Mouse (Mus musculus): ENCODE data around the gene Snx13. TPM values are rescaled to one million over a fixed set of nuclear protein-coding genes. Genes with fewer than 3 reads are reported as not detected.

Snx13 gene
- polyA plus RNA-seq, 1 experiment: 5.3 TPM

DNA sequence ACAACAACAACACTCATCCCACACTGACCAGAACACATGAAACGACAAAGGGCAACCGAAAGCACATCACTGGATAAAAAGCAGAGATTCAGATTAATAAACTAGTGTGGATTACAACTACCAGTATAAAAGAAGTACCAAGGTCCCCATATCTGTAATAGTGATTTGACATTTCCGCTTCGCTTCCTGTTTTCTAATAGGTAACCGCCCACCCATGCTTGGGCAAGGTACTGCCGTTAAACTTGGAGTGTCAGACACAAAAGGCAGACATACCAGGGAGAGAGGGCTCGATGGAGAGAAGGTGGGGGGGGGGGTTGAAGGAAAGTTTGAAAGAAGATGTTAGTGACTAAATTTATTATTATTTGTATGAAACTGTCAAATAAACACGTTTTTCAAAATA is 5.0 kb upstream of the Snx13 start:
- no peak for DNase-seq (ENCODE audit: low read depth, low spot score)
- 85% methylated on average over 8 of the region's 8 CpGs for WGBS

DNA sequence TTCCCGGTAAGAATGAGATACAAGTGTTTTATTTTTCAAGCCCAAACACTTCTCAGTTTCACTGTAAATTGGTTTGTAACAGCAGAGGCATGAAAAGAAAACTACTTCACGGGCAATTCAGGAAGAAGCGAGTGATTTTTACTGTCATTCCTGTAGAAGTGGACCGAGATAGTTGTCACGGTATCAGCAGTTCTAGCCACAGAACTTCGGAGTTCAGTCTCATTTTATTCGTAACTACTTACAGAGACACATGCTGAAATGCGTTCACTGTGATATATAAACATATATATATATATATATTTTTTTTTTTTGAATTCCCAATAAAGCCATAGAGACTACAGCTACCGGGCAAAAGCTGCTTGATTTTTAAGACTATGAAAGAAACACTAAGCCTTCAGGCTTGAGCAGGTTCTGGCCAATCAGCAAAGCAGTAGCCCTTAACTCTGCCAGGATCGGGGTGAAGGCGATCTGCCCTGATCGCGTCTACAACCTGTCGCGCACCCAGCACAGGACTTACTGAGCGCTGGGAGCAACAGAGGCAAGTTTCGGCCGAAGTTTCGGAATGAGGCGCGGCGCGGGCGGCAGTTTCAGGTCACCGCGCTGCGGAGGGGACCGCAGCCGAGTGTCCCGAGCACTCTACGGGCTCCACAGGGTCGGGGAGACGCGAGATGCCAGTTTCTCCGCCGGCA is 532 bp upstream of the Snx13 start:
- DNase-seq (ENCODE audit: low read depth, low spot score): no peak
- under 1% methylated on average over 36 of the region's 36 CpGs for WGBS

DNA sequence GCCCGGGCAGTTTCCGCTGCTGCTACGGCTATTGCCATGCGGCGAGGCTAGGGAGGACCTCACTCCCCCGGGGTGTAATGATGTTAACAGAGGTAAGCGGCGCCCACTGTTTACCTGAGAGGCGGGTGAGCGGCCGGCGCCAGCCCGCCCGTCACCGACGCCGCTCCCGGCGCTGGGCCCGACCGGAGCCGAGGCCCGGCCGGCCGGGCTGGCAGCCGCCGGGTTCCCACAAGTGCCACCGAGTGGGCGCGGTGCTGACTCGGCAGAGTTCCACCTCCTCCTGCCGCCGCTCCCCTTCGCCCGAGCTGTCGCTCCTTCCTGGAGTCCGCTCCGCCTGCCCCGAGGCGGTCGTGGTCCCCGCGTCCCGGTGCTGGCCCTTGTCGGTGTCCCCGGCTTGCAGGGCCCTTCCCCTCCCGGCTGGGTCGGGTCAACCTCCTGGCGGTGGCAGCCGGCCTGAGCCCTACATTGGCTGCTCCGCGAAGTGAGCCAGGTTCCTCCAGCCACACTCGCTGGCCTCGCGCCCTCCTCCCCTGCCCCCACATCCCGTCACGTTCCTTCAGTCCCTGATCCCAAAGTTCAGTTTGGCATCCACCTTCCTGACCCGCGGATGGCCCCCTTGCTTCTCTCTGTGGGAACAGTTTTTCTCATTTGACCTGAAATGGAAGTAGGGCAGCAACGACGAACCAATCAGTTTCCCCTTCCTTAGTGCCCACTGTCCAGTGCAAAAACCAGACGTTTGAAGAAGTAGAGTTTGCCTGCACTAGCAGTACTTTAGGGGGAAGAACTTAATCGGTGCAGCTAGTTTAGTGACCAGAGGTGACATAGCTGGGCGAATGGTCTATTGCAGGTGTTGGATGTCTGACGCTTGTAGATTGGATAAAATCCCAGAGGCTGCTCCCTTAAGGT is 587 bp downstream of the Snx13 start:
- no peak for DNase-seq (ENCODE audit: low read depth, low spot score)
- WGBS: under 1% methylated on average over 60 of the region's 65 CpGs

DNA sequence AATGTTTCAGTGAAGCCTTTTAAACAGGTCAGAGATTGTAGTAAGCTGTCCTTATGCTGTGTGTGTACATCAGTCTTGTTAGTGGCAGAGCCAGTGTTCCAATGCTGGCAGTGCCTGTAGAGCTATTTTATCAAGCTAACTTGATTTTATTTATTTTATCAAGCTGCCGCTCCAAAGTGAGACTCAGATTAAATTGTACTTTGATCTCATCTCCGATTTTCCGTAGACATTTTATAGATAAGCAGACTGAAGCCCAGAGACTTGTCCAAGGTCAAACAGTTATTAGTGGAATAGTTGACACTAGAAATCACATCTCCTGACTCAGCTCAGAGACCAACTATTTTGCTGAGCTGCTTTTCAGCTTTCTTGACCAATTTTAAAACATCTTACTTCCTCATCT is 1.9 kb downstream of the Snx13 start:
- WGBS: 24% methylated on average over 3 of the region's 3 CpGs
- no peak for DNase-seq (ENCODE audit: low read depth, low spot score)

DNA sequence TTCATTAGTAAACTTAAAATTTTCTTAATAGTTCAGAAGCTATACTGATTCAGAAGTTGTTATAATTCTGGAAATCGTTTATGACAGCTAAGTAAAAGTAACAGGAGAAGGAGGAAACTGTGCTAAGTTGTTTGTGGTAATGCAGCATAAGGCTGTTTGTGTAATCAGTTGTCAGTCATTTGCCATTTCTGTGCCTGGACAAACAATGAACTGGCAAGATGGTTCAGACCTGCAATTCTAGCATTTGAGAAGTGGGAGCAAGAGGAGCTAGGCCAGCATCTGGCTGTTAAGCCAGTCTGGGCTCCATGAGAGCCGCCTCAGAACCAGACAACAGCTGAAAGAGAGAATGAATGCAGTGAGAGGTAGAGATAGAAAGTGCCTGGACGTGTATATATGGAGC is 3.5 kb downstream of the Snx13 start:
- DNase-seq (ENCODE audit: low read depth, low spot score): no peak
- 38% methylated on average over 3 of the region's 3 CpGs for WGBS

GRCm38 (mm10) chr12:35050964-35051758 is 4.2 kb downstream of the Snx13 start:
- 46% methylated on average over 7 of the region's 7 CpGs for WGBS

GRCm38 (mm10) chr12:35054420-35054819 is 7.4 kb downstream of the Snx13 start:
- DNase-seq (ENCODE audit: low read depth, low spot score): no peak
- 72% methylated on average over 6 of the region's 6 CpGs for WGBS

More at GRCm38 (mm10) chr12:35050964-35051758, 4.2 kb downstream of the Snx13 start:
- DNase-seq (ENCODE audit: low read depth, low spot score): no peak

- 62% methylated on average over 7 of the region's 7 CpGs for WGBS
- DNase-seq (ENCODE audit: low read depth, low spot score): no peak
These were observed 8.4 kb downstream of the Snx13 start for GRCm38 (mm10) chr12:35055114-35056095.

DNA sequence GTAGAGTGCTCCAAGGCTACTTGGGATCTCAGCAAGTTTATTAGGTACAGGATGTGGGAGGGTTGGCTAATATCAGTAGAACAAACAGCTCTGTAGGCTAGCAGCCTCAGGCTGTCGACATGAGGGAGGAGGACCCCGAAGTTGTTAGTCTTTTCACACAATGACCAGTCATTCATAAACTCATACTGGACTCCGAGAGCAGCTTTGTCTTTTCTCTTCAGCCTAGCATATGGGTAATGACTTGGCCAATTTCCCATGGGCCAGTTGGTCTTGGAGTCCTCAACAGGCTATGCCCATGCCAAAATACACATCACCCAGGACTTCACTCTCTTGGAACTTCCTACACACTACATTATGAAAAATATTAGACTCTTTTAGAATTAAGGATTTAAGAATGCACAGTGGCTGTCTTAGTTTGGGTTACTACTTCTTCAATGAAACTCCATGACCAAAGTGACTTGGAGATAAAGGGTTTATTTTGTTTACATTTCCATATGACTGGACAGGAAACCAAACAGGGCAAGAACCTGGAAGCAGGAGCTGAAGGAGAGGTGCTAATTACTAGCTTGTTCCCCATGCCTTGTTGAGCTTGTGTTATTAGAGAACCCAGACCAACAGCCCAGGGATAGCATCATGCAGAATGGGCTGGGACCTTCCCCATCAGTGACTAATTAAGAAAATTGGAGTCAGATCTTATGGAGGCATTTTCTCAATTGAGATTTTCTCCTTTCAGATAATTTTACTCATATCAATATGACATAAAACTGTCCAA is 16.9 kb downstream of the Snx13 start:
- DNase-seq (ENCODE audit: low read depth, low spot score): no peak

DNA sequence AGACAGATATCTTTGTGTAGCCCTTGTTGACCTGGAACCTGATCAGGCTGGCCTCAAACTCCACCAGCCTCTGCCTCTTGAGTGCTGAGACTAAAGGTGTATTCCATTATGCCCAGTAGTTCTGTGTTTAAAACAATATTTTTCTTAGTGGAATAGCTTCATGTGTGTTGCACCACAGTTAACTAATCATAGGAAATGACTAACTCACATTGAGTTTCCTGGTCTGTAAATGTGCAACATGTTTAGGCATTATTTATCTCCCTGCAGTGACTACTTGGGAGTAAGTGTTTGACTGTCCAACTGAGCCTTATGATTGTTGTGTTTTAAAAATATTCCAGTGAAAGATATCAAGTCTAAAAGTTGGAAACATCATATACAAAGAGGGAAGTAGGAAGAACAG is 20.6 kb downstream of the Snx13 start:
- no peak for DNase-seq (ENCODE audit: low read depth, low spot score)

More for the DNA sequence above, 16.9 kb downstream of the Snx13 start:
- WGBS: 41% methylated on average over 3 of the region's 3 CpGs

DNA sequence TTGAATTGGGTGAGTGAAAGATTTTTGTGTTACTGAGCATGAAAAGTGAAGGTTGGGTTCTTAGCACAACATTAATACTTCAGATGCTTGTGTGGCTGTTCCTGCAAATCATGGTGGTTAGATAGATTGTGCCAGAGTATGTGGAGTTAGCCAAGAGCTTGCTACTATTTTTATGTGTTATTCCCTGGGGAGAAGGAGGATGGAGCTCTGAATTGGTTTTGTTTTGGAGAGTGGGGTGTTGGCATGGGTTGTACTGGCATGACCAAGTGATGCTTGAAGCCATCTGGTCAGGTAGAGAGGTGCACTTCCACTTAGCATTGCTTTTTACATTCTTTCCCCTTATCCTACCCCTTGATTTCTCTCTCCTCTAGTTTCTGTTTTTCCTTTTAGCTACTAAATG is 24.4 kb downstream of the Snx13 start:
- no peak for DNase-seq (ENCODE audit: low read depth, low spot score)

DNA sequence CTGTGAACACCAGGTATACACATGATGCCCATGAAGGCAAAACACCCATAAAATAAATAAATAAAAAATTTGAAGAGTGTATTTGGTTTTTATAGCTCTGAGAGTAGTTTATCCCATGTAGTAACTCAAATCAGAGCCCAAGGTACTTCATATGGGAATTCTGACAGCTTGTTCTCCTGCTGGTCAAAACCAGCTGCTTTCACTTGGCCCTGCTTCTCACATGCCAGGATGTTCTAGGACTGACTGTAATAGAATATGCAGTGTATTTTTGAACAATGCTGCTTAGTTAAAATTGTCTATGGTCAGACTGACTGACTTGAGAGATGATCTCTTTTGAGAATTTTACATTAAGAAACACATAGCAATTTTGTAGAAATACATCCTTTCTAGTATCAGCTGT is 25.2 kb downstream of the Snx13 start:
- no peak for DNase-seq (ENCODE audit: low read depth, low spot score)

DNA sequence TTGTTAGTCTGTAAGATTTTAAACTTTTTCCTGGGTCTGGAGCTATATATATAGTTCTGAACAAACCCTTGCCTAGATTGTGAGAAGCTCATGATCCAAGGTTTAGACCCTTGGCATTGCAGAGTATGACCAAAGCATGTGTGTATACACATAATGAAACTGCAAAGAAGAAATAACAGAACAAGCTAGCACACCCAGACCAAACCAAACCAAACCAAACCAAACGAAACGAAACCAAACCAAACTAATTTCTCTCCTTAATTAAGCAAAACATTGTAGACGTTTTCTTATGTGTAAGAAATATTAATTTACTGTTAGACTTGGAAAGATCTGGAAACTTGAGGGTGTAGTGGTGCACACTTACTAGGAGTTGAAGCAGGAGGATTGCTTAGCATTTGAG is 29.0 kb downstream of the Snx13 start:
- no peak for DNase-seq (ENCODE audit: low read depth, low spot score)
- 81% methylated on average over 3 of the region's 3 CpGs for WGBS

- no peak for DNase-seq (ENCODE audit: low read depth, low spot score)
- 40% methylated on average over 3 of the region's 3 CpGs for WGBS
These were observed 76.6 kb downstream of the Snx13 start for GRCm38 (mm10) chr12:35123549-35123948.

- 65% methylated on average over 4 of the region's 4 CpGs for WGBS
- DNase-seq (ENCODE audit: low read depth, low spot score): no peak
These were observed 106.2 kb downstream of the Snx13 start for GRCm38 (mm10) chr12:35153186-35153585.

DNA sequence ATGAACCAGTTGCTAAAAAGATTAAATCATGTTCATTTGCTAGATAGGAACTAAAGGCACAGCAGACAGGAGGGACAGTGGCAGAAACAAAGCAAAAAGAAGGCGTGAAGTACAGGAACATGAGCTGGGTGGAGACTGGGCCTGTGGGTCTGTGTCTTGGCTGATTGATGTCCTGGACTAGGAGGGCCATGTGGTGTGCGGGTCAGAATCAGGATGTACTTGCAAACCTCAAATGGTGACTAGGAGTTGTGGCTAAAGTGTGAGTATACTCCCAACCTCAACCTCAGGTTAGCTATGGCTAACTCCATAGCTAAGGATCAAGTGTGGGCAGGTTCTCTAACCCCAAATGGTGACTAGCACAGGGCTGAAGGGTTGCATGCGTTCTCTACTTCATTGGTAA is 107.2 kb downstream of the Snx13 start:
- 75% methylated on average over 3 of the region's 3 CpGs for WGBS

GRCm38 (mm10) chr12:35157237-35157636 is 110.3 kb downstream of the Snx13 start:
- DNase-seq (ENCODE audit: low read depth, low spot score): no peak
- 58% methylated on average over 4 of the region's 4 CpGs for WGBS

More for the DNA sequence above, 107.2 kb downstream of the Snx13 start:
- DNase-seq (ENCODE audit: low read depth, low spot score): no peak

DNA sequence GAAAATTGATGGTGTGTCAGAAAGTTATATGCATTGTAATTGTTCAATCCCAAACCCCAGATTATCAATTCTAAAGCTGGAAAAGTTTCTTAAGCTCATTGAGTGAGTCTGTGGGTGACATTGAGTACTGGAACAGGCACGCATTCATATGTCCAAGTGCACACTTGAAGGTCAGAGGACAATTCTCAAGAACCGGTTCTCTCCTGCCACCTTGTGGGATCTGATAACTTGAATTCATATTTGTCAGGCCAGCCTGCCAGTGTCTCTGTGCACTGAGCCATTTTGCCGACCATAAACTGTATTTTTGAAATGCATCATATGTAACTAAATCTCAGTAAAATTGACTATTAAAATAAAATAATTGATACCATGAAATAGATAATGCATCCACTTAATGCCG is 114.7 kb downstream of the Snx13 start:
- 46% methylated on average over 4 of the region's 4 CpGs for WGBS
- no peak for DNase-seq (ENCODE audit: low read depth, low spot score)

Measured in large intestine, adult 2 months (tissue).